Mouse (Mus musculus) CD8-positive naive resting alpha-beta T cell, adult 2 months (primary cell): ENCODE results near the gene Zfp429.
"Not testable (repeated sequence)": the region's sequence is repeated elsewhere in the genome, so short reads cannot be mapped to it uniquely, and the experiment has no call there.

Experiments
- DNase-seq, 2 experiments: peaks; one replicate each; pipeline ENCODE4 v3.0.0; 2022; ENCODE audit warnings: low read depth in 2 of 2, low spot score in 2 of 2

The Zfp429 gene

DNA sequence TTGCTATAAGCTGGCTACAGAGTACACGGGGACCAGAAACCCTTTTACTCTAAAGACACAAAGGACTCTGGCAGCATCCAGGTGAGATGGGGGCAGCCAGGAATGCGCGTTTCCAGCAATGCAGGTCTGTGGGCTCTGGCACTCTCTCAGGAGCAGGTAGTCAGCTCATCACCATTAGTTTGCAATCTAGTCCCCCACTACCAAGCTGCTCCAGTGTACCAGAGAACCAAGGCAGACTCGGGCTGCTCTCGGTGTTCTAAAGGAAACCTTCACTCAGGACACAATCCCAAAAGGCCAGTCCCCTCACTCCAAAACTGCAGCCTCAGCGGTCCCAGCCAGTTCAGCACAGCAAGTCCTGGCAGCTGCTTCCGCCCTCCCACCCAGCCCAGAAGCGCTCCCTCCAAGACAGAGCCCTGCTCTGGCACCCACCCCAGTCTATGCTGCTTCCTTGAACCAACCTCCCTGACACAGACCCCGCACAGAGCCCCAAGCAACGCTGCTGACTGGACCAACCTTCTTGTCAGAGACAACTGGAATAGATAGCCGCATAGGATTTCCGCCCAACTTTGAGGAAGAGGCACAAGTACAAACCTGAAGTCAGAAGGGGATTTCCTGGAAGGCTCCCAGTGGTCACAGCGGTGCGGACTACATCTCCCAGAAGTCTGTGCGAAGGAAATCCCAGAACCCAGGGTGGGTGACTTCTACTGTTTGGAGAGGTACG lies at the start of gene Zfp429:
Zfp429 (minus strand) TSS at position 637 of the 721 bp plus-strand sequence.
- DNase-seq, result peak; percentile 63 to 65

DNA sequence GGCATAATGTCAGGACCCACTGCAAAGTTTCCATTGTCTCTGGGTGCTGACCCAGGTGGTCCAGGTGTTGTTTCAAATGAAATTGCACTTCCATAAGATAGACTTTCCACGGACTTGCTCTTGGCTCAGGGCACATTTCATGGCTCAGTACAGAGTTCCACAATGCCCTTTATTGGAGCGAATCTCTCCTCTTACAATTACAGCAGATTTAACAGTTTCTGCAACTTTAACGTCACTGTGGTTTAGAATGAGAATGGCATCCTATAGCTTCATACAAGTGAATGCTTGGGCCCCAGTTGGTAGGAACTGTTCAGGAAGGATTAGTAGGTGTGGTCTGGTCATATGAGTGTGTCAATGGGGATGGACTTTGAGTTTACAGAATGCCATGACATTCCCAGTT lies 37.5 kb upstream of the Zfp429 start:
- not testable (repeated sequence) for DNase-seq

DNA sequence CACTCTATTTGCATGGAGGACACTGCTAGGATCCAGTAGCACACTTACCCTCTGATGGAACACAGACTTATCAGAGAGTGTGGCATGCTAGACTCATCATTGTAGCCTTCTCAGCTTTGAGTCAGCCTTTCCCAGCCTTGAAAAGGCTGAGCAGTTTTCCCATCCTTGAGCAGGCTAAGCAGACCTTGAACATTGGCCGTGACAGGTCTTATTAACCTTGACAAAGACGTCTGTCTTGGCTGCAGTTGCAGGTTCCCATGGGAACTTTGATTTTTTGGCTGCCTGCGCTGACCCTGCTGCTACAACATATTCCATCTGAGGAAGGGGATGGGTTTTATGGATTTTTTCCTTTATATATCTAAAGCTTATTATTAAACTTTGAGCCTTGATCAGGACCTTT lies 28.5 kb upstream of the Zfp429 start:
- no peak for DNase-seq

DNA sequence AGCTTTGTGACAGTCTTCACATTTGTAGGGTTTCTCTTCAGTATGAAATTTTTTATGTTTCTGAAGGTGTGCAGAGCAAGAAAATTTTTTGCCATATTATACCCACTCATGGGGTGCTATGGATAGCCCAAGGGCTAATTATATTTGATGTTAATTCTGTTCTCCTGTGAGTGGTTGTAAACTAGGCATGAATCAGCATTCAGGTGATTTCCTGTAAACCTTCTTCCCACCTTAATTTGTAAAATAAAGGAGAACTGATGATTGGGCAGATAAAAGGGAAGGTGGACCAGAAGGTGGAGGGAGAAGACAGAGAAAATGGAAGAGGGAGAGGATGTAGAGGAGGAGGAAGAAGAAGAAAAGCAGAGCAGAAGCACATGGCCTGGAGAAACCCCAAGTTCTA lies 26.1 kb upstream of the Zfp429 start:
- DNase-seq, result not testable (repeated sequence)

DNA sequence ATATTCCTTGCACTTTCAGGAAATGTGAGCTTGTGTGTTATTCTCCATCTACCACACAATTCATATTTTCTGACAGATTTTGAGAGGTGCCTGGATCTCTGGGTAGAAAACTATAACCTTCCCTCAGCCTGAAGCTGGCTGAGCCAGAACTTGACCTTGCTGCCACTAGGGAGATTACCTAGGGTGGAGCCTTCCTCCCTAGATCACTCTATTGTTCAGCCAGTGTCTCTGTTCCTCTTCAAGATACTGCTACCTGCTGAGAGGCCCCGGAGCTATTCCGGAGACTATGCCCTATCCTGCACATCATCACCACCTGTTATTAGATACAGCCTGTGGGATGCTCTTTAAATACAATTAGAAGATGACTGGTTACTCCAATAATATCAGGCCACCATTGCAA lies 22.9 kb upstream of the Zfp429 start:
- not testable (repeated sequence) for DNase-seq

DNA sequence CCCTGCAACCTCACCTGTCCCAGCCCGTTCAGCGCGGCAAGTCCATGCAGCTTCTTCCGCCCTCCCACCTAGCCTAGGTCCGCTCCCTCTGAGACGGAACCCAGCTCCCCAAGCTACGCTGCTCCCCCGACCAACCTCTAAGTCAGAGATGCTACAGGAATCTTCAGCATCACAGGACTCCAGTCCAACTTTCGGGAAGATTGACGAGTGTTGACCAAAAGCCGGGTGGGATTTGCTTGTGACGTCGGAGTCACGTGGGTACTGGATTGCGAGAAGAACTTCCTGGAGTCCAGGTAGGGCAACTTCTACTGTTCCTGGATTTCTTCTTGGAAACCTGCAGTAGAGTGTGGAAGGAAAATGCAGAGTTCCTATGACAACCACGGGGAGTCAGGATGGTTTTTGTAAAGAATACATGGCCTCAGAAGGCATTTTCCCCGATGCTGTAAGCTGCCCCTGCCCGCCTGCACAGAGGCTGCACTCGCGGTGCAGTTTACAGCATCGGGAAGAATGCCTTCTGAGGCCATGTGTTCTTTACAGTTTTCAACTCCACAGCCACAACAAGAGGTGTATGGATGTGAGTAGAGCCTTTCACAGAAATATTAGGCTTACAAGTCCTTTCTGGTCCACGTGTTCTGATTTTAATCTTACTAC lies 21.7 kb upstream of the Zfp429 start, which contains the start of gene Zfp459:
Zfp459 (minus strand) TSS at position 212 of the 651 bp plus-strand sequence.
- DNase-seq, result peak; percentile 25 to 28

DNA sequence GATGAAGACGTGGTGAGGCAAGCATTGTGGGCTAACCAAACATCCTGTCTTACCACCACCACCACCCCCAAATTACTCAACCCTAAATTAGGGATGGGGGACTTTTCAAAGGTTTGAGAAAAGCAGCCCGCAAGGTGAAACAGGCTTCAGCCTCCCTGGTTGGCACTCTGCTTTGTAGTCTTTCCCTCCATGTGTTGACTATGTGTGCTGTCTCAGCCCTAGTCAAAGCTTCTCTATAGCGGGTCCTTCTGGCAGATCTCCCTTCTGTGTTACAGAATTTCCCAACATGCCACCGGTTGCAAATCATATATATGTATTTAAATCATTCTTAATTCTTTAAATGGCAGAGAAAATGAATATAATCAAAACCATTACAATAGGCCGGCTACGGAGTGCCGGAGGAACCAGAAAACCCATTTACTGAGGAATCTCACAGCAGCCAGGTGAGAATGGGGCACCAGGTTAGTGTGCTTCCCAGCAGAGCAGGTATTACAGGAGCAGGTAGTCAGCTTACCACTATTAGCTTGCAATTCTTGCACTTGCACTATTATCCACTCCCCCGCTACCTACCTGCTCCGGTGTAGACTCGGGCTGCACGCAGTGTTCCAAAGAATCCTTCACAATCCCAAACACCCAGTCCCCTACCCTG lies 21.1 kb upstream of the Zfp429 start:
- no peak for DNase-seq

DNA sequence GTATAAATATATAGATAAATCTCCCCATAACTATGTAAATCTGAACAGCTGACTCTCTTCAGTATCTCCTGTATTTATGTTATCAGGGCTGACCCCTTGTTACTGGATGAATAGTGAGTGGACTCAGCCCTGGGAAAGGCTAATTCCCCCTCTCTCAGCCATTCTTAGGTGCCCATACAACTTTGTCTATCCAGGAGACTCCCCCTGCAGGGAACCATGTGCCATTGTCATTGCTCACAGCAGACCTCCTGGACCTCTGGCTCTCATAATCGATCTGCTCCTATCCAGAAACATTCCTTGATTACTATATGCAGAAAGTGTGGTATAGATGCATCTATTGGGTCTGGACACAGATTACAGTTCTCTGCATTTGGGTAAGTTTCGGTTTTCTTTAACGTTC lies 17.2 kb upstream of the Zfp429 start:
- DNase-seq, result no peak

DNA sequence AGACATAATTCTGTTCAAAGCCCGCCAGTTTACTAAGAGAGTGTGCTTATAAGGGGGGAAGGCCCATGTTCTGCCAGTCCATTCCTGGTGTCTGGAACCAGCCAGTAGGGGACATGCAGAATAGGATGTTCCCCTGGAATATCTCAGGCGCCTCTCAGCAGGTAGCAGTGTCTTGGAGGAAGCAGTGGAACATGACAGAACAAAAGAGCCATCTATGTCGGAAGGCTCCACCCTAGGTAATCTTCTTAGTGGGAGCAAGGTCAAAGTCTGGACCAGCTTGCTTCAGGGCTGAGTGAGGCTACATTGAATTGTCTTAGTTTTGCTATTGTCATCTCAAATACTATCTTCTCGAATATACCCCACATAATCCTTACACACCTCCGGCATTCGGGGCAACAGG lies 16.1 kb upstream of the Zfp429 start:
- DNase-seq, result no peak

DNA sequence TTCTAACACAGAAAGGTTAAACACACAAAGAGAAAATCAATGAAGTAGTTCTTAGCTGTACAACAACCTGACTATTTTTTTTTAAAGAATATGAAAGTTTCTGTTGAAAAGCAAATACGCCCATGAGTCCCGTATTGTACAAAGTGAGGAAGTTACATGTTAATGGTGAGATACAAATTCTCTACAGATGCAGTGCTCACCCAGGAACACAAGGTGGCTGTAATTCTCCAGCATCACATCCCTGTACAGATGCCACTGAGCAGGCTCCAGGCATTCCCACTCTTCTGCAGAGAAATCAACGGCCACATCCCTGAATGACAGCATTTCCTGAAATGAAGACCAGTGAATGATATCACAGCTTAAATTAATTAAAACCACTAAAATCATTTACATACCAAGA lies 14.0 kb upstream of the Zfp429 start:
- DNase-seq, result not testable (repeated sequence)

DNA sequence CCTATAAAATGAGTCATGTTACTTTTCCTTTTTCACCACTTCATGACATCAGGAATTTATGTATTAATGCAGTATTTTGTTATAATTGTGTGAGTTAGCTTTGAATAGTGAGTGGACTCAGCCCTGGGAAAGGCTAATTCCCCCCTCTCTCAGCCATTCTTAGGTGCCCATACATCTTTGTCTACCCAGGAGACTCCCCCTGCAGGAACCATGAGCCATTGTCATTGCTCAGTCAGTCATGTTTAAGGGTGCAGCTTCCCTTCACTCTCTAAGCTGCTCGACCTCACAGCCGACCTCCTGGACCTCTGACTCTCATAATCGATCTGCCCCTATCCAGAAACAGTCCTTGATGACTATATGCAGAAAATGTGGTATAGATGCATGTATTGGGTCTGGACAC lies 23.4 kb downstream of the Zfp429 start:
- DNase-seq, result not testable (repeated sequence)

DNA sequence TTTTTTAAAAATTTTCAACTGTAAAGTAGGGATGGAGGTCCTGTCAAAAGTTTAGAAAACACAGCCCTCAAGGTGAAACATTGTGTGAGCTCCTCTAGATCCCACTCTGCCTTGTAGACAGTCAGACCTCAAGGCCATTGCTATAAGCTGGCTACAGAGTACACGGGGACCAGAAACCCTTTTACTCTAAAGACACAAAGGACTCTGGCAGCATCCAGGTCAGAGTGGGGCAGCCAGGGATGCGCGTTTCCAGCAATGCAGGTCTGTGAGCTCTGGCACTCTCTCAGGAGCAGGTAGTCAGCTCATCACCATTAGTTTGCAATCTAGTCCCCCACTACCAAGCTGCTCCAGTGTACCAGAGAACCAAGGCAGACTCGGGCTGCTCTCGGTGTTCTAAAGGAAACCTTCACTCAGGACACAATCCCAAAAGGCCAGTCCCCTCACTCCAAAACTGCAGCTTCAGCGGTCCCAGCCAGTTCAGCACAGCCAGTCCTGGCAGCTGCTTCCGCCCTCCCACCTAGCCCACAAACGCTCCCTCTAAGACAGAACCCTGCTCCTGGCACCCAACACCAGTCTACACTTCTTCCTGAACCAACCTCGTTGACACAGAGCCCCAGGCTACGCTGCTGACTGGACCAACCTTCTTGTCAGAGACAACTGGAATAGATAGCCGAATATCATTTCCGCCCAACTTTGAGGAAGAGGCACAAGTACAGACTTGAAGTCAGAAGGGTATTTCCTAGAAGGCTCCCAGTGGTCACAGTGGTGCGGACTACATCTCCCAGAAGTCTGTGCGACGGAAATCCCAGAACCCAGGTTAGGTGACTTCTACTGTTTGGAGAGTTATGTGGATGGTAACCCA lies 24.3 kb downstream of the Zfp429 start, which contains the start of the genes Gm28041 and Zfp456:
Gm28041 (minus strand) TSS at position 684 of the 862 bp plus-strand sequence.
Zfp456 (minus strand) TSS at position 761 of the 862 bp plus-strand sequence.
- DNase-seq, result peak; percentile 74 to 76

DNA sequence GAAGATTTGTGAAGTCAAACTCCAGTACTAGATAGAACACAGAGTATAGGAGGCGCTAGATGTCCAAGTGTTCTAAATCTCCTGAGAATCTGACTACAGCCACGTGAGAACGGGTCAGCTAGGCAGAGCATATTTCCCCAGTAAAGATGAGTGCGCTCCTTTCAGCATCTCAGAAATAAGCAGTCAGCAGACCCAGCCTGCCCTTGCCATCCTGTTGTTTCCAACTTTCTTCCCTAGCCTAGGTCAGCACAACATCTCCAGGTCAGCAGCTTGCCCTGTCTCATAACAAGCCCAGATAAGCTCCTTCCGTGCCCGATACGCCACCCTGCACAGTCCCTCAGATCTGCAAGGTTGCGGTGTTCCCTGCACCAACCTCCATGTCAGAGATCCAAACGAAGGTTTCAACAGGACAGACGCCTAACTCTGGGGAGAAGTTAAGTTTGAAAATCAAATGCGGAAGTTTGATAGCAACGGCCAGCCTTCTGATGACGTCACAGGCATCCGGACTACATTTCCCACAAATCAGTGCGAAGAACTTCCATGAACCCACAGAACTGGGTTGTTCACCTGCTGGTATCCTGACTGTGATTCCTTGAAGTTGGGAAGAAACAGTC lies 39.4 kb downstream of the Zfp429 start, which contains the start of the genes Gm28044 and Zfp953:
Gm28044 (minus strand) TSS at position 406 of the 614 bp plus-strand sequence.
Zfp953 (minus strand) TSS at position 475 of the 614 bp plus-strand sequence.
- peak; percentile 84 to 88 for DNase-seq

DNA sequence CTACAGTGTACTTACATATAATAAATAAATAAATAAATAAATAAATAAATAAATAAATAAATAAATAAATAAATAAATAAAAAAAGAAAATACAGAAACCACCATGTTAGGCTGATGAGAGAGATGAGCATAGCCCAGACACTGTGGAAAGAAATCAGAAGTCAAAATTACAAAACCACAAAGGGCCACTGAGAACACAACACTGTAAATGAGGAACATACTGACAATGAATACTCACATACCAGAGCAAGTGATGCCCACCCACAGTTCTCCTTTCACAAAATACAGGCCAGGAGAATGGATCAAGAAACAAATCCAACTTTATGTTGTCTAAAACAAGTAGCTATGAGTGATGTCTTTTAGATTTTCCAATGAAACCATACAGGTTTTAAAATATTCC lies 47.8 kb downstream of the Zfp429 start:
- no peak for DNase-seq

DNA sequence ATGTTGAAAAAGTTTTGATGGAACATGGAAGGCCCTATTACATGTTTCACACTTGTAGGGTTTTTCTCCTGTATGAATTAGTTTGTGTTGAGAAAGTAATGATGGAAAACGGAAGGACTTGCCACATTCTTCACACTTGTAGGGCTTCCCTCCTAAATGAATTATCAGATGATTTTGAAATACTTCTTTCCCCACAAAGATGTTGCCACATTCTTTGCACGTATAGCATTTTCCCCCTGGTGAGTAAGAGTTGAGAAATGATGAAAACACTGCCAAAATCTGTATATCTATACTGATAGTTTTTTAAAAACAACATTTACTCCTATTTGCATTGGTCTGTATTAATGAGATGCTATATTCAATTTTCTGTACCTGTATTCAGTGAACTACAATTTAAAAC lies 56.2 kb downstream of the Zfp429 start:
- DNase-seq, result no peak
